Mouse (Mus musculus): ENCODE results near the gene Cxadr.

Gene Cxadr

DNA sequence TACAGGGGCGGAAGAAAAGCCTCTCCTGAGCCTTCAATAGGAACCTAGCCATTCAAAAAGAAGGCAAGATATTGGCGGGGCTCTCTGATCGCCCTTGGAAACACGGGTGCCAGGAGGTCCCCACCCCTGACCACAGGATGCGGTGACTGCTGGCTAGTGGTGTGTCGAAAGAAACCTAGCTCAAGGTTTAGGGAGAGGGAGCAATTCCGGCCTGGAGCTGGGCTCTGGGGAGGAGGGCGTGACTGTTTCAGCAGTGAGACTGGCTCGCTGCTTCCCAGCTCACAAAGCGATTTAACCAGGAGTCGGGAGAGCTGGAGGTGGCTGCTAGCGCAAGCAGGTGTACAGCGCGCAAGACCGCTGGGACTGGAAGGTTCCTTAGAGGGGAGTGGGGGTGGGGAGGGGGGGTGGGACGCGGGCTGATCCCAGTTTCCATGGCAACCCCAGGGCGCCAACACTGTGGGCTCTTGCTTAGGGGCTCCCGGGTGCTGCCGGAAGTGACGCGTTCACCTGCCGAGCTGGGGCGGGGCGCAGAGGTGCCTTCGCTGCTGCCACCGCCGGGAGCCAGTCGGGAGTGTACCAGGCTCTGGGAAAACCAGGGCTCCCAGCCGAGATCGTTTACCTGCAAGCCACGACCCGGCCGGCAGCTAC, at the start of gene Cxadr:
Gene Cxadr, plus strand, starts transcription at position 307 of the 648 bp plus-strand sequence.
- DNase-seq = peak; percentile 81 to 89

DNA sequence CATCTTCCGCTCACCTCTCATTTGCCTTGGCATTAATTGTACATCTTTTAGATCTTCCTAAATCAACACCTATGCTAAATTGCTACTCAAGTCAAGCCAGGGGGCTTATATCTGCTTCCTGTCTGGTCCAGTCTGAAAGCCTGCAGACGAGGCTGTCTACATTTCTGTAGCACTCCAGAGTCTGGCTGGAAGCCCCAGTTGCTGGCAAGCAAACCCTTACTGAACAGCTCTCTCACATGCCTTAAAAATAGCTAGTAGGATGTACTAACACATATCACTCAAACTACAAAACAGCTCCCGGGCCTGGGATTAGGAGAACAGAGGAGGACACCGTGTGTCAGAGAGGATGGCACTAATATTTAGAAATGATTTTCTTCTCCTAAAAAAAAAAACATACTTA, 42.3 kb upstream of the Cxadr start:
- DNase-seq = peak; percentile 56 to 79

DNA sequence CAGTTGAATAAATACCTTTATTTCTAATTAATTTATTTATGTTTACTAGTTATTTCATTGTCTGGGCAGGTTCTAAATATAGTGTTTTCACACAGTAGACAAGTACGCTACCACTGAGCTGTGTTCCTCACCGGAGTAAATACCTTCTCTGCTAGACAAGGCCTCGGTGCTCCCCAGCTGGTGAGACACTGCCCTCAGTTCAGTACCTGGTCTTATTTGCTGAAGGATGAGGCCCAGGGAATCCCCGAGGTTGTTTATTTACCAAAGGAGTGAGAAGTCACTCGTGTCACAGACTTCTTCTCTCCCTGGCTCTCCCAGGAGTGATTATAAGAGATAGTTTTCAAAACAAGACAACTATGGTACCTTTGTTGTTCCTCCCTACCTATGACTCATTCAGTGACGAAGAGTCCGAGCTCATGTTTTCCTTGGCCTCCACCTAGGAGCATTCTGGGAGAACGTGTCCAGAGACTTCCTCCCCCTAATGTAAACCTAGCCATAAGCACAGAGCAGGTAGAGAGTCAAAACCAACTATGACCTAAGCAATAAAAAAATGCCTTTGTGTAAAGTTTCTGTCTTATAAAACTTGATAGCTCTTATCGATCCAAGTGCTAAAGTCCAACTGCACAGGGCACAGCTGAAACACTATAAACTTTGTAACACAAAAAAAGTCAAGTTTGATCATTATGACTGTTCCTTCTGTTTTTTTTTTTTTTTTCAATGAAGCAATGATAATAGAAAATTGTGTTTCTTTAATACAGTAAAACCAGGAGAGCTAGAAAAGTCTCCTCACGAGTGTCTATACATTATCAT, 41.0 kb upstream of the Cxadr start:
- no peak for DNase-seq

DNA sequence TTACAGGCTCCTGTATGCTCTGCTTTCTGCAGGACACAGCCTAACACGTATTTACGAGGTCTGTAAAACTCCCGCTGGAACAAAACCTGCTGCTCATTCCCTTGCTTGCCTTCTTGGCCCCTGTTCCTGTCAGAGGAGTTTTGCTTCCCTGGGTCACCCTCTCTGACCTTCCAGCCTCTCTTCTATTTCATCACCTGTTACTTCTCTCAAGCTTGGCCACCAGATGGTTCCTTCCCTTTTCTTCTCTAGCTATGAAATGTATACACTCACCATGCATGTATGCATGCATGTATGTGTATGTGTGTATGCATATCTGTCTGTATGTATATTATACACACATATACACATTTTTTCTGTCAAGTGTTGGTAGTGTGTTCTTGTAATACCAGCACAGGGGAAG, 39.8 kb upstream of the Cxadr start:
- no peak for DNase-seq

DNA sequence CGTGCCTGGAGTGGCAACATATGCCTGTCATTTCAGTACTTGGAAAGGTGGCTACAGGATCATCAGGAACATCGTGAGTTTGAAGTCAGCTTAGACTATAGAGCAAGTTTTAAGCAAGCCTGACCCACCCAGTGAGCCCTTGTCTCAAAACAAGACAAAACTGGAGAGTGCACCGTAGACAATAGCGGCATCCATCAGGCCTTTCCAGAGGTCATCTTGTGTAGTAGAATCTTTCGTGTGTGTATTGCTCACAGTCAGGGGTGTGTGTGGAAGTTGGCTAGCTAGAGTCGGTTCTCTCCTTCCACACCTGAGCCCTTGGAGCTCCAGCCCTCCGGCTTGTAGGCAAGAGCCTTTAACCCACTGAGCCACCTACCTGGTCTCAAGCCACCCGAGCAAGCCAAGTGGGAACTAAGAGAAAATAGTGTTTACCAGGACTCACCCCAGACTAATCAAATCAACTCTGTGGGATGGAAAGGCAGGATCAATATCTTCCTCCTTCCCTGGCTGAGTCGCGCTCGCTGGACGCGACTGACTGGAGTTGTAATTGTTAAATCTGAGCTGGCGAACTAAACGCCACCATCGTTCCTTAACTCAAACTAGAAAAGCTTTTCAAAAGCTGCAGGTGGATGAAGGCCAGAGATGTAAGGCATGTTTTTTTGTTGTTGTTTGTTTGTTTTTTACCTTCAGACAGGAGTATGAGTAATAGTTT, 36.7 kb upstream of the Cxadr start:
- DNase-seq = no peak

DNA sequence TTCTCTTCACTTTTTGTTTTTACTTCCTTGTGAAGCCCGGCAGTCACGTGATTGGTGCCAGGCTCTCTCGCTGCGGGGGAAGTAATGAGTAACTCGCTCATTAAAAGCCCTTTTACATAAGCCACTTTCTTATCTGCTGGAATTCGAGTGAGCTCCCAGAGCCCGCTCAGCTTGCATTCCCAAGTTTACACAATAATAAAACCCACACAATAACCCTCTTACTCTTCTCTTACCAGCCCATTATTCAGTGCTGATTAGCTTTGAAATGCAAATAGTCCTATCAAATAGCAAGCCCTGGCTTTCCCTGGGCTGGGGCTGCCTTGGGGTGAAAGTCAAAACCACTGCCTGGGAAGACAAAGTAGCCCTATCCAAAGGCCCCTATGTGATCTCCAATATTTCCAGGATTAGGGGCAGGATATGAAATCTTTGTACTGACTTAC, 36.1 kb upstream of the Cxadr start:
- peak; percentile 70 to 77 for DNase-seq

DNA sequence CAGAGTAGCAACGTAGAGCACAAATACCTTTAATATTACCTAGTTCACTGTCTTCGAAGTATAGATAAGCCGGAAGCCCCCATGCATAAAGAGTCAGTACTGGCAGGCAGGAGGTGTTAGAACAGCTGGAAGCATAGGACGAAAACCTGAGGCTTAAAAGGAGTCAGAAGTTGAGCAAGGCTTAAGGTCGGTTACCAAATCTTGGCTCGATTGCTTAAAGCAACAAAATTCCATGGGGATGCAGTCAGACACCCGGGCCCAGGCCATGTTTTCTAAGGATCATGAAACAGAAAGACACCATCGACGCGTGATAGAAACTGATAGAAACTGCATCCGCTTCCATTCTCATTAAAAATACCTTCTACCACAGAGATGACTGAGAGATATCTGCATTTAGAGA, 35.5 kb upstream of the Cxadr start:
- peak; percentile 15 to 28 for DNase-seq

DNA sequence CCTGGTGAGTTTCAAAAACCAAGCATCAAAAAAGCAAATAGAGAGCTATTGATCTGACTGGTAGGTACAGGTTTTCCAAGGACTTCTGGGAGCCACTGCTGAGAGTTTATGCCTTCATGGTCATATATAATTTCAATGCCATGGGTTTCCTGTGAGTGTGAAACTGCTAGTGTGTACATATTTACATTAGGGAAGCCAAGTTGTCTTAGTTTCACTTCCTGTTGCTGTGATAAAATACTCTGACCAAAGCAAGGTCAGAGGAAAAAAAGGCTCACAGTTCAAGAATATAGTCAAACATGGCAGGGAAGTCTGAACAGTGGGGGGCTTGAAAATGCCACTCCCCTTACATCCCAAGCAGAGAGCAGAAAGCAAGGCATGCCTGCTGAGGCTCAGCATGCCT, 33.8 kb upstream of the Cxadr start:
- DNase-seq = no peak

DNA sequence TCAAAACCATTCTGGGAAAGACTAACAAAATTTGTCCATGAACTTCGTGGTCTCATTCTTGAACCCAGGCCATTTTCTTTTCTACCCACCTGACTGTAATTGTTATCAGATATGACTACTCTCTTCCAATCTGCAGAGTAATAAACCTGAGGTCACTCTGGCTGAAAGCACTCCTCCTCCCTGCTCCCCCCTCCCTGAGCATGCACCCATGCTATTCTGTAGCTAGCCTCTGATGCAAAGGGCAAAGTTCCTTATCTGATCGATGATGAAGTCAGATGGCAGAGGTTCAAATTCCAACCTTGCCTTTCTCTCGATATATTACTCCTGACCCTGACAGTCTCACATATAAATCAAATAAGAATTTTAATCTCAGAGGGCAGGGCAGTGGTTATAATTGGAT, 33.1 kb upstream of the Cxadr start:
- DNase-seq = no peak

DNA sequence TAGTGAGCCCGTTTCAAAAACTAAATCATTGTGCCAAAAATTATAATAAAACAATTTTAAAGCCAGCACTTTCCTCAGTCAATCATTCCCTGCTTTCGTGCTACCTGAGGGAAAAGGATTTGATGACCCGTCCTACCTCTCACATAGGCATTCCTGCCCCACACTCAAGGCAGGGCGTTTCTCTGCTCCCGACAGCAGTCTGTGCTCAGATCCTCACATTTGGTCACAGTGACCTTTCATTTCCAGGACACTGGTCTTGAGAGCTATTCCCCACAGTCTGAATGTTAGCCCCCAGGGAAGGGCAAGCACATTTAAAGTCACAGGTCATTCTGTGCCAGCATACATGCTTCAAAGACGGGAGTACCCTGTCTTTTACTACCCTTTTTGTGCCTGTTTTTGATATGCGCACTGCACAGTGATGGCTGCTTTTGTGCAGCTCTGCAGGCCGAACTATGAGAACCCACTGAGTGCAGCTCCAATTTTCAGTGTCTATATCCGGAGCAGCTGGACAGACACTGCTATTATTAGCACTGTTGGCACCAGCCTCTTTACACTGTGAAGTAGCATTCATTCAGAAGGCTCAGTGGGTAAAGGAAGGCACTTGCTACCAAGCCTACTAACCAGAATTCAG, 26.3 kb upstream of the Cxadr start:
- no peak for DNase-seq

DNA sequence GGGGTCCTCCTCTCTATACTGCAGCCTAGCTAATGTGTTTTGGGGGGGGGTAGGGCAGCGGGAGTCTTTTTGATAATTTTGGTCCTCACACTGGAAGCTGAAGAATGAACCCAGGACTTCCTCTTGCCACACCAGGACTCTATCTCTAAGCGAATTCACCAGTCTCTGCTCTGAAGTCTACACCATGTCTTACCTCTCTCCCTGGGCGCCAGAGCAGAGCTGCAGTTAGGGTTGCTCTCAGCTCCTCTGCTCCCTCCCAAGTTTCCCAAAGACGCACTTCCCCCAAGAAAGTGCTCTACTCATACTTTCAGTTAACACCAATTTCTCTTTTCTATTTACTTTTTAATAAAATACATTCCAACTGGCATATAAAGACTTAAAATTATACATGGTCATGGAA, 23.7 kb upstream of the Cxadr start:
- no peak for DNase-seq

DNA sequence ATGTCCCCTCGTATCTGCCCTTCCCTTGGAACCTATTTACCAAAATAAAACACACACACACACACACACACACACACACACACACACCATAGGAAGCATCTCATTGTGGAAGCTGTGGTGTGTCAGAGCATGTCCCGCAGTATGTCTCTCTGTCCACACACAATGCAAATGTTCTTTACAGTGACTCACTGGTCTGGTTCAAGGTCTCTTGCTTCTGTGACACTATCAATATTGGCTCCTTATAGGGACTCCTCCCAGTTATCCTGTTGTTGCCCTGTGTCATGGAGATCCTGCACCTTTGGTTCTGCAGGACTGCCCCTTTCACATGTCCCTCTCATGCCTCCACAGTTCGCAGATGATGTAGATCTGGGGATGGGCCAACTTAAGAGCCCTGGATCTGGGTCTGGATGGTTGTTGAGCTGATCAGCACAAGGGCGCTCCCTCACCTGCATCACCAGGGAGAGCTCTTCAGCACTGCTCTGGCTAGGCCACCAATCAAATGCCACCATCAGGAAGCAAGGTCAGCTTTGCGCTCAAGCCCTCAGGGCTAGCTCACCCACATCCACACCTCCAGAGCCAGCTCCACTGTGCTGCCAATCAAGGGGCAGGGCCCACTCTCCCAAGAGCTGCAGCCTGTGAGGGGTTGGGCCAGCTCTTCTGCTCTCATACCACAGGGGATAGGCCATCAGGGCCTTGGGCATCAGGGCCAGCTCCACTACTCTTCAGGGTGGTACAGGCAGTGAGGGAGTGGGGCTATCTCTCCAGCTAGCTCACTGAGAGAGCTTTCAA, 21.0 kb upstream of the Cxadr start:
- DNase-seq = peak in 1 of 2 experiments; percentile 25

DNA sequence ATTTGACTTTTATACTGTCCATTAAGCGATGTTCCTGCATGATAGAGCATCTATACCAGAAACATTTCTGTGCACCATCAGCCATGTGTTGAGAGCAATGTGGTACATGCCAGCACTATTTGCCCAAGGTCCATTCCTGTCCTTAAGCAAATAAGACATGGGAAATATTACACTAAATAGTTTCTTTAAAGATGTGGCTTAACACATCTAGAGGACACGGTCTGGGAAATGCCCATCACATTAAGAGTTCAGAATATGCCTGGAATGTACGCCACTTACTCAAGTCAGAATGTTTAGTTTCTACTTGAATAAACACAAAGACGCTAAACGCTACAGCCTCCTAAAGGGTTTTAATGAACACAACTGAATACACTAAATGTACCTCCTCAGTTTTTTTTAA, 18.1 kb upstream of the Cxadr start:
- no peak for DNase-seq

DNA sequence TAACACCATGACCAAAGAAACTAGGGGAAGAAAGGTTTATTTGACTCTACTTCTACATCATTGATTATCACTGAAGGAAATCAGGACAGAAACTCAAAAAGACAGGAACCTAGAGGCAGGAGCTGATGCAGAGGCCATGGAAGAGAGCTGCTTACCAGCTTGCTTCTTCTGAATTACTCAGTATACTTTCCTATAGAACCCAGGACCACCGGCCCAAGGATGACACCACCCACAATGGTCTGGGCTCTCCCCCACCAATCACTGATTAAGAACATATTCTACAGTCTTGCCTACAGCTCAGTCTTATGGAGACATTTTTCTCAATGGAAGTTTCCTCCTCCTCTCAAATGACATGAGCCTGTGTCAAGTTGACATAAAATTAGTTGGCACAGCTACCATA, 7.2 kb upstream of the Cxadr start:
- DNase-seq = no peak

DNA sequence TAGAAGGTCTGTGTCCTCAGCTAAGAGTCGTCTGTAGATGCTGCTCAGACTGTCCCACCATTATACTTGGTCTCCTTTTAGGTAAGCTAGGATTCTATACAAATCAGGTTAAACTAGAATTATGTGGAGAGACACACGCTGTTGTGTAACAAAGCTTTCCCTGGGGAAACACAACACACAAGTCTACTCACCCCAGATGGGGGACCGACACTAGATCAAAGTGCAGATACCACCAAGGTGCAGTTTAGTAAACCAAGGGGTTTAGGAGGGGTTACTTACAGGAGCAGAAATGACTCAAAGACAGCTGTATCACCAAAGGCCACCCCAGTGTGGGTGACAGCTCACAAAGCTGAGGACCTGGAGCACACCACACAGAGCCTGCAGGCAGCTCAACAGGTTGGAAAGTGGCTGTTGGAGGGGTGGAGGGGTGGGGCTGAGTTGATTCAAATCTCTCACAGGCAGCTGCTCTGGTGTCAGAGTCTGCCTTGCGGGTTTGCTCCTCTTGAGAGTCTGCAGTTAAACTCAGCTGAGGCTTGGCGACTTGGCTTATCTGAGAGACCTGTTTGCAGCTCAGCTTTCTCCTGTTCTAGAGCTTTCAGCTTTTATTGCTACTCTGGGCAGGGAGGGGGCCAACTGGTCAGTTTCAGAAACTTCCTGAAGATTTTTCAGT, 6.5 kb upstream of the Cxadr start:
- DNase-seq = peak; percentile 17 to 45

DNA sequence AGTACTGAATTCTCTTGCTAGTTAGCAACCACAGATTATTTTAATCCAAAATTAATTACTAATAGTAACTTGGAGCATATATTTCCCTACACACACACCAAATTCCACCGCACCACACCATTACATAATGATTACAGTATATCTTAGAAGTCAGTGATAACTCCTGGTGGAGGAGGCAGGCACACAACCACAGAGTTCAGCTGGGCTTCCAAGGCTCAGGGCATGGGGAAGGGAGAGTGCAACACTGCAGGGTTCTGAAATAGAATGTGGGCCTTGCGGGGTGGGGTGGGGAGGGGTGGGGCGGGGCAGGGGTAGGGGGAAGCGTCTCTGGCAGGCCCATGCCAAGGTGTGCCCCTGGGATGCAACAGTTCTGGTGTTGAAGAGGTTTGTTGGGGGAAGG, 5.7 kb upstream of the Cxadr start:
- no peak for DNase-seq

DNA sequence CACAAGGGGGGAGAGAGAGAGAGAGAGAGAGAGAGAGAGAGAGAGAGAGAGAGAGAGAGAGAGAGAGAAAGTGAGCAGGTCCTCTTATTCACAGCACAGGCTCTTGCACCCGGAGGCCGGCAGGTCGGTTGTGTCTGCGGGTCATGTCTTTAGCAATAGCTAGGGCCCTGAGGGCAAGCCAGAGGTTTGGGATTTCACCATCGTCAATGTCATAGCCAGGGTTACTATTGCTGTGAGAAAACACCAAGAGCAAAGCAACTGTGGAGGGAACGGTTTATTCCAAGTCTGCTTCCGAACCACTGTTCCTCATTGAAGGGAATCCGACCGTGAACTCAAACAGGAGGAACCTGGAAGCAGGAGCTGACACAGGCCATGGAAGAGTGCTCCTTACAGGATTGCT, 5.2 kb upstream of the Cxadr start:
- DNase-seq = no peak

DNA sequence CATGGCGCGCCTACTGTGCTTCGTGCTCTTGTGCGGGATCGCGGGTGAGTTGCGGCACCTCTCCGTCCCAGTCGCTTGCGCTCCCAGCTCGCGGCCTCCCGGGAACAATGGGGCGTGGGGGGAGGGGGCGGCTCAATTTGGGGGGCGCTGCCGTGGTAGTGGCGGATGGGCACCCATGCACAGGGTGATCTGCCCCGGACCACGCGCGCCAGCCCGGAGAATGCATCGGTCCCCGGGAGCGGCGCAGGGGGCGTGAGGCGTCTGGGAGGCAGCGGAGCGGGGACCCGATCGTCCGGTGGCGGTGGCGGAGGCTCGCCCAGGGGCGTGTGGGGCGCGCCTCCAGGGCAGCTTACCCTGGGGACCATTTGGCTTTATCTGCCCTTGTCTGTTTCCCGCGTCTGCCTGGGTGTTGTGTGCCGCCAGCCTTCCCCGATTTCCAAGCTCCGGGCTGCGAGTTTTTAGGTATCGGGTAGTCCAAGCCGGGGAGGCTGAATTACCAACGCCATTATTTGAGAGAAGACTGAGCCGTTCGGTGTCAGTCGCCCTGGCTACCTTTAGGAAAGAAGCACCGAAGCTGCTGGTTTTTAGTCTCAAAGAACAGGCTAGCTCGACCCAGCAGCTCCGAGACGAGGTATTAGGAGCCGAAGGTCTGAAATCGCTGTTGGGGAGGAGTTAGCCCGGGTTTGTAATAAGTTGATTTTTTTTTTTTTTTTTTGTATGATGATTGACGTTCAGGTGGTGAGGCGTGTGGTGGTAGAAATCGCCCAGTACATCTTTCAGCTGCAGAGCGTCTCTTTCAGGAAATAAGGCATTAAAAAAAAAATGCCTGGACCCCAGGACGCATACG, 765 bp downstream of the Cxadr start:
- DNase-seq = peak; percentile 22 to 38

DNA sequence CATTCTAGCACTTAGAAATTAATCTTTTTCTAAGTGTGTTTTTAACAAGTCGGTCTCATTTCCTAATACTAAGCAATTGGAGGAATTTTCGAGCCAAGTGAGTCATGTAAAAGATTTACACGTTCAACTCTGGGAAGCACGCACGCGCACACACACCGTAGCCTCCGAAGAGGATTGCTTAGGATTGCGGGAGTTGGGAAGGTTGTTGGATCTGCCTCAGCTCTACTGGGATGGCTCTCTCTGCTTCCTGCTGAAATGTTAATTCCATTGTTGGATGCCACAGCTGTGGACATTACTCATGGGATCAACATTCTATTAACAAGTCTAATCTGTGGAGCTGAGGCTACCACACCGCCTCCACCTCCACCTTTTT, 1.4 kb downstream of the Cxadr start:
- no peak for DNase-seq

DNA sequence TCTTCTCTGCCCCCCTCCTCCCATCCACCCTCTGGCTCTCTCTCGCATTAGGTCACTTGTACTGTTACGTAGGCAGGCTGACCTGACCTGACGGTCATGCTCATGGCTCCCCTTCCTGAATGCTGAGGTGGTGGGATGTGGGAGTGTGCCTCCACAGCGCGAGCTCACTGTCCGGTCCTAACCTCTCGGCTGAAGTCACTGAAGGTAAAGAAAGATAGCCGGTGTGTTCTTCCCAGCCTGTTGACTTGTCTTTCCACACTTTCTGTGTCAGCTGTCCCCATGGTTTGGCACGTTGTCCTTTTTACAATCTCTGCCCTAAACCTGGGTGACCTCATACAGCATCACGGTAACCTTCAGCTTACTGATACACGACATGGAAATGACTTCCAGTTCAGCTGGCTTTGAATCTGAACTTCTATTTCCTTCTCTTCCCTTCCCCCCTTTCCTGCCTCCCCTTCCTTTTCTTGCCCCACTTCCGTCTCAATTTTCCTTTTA, 4.4 kb downstream of the Cxadr start:
- no peak for DNase-seq

DNA sequence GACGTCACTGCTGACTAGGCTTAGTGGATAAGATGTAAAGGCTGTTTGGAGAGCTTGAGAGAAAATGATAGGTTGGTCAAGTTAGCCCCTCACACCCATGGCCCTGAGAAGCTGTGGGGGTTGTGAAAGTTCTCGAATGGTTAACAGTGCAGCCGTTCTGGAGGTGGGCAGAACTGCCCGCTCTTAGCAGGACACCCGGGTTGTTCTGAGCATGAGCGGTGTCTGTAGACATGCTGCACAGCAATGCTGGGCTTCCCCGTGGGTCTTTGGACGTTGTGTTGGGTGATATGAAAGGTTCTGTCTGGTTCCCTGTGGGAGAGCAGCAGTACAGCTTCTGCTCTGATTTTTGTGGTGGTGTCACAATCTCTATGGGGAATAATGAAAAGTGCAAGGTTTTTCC, 5.3 kb downstream of the Cxadr start:
- DNase-seq = no peak

All from lung, postnatal 4 days (tissue).